Mouse (Mus musculus) kidney, postnatal 14 days (tissue): Measurements from ENCODE around the gene Itga1.

Experiments
- DNase-seq: peaks from one replicate; pipeline ENCODE4 v3.0.0; 2022; ENCODE audit warnings: mixed read lengths

The Itga1 gene

GRCm38 (mm10) chr13:115042652-115043051 lies 59.1 kb downstream of the Itga1 start:
- no peak for DNase-seq

DNA sequence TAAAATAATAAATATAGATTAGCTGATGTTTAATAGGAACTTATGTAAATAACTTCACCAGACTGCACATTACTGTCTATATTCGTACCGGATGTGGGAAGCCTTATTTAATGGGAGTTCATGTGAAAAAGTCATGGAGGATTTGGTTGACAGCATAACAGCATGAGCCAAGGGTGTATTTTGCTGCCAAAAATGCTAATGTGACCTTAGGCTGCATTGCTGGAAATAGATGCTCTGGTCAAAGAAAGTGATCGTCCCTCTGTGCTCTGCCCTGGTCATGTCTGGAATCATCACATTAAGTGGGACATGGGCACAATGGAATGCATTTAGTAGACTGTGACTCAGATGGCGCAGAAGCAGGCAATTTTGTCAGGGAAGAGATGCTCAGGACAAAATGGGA lies 64.5 kb downstream of the Itga1 start:
- peak; percentile 43 for DNase-seq

DNA sequence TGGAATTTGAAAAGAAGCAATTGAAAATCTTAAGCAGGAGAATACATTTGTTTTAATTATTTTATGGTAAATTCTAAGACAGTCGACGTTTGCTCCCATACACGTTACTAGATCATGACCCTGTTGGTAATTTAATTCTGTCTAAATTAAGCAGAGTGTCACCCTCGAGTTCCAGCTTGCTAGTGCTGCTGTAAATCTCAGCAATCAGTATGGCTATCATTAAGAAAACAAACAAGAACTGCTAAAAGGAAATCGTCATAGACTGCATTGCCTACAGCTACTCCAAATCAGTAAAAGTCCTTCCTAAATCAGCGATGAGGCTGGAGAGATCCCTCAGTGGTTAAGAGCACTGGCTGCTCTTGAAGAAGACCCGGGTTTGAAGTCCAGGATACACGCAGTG lies 66.4 kb downstream of the Itga1 start:
- no peak for DNase-seq

GRCm38 (mm10) chr13:115033135-115033534 lies 68.6 kb downstream of the Itga1 start:
- no peak for DNase-seq

- DNase-seq: peak; percentile 63
These were observed 70.4 kb downstream of the Itga1 start for GRCm38 (mm10) chr13:115031177-115032000.

DNA sequence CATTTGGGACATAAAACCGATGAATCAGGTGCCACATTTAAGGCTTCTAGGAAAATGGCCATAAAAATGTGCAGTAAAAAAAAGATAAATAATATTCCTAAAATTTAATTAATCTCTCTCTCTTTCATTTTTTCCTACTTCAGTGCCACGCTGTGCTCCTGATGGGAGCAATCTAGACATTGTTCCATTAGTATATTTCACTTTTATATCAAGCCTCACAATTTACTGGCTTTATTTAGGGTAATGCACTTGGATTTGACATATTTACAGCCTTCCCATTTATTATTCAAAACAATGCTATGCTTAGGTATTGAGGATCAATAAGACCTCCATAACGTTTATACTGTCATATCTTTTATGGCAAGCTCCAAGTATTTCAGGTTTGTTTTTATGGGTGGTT lies 76.4 kb downstream of the Itga1 start:
- DNase-seq: no peak

- no peak for DNase-seq
These were observed 79.5 kb downstream of the Itga1 start for GRCm38 (mm10) chr13:115022117-115022787.

- DNase-seq: no peak
These were observed 80.4 kb downstream of the Itga1 start for GRCm38 (mm10) chr13:115021411-115021810.

DNA sequence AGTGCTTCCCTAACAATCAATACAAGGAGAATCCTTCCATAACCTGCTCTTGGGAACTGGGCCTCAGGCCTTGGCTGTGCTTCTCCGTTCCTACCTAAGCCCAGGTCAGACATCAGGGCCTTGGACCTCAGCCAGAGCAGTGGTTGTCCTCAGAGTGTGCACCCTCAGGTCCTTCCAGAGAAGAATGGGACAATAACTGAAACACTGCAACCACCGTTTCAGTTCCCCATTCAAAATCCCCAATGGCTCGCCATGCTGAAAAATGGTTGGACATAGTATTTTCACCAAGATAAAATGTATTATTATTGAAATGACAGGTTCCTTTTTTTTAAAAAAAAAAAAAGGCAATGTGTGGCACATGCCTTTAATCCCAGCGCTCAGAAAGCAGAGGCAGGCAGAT lies 81.0 kb downstream of the Itga1 start:
- DNase-seq: no peak

DNA sequence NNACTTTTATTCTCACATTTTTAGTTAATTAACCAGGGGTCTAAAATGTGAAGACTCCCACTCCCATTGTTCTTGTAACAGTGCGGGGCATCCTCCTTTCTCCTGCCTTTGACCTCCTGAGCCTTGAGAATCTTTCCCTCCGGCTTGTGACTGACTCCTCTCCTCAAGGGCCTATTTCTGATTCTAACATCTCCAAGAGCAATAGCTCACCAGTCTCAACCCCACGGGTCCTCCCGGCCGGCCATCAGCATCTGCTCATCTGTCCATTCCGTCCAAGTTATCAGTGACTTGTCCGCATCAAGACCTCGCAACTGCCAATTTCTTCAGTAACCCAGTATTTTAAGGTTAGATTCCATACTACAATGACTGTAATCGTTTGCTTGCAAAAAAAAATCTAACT lies 84.2 kb downstream of the Itga1 start:
- DNase-seq: no peak

GRCm38 (mm10) chr13:115011547-115011946 lies 90.2 kb downstream of the Itga1 start:
- DNase-seq: no peak

GRCm38 (mm10) chr13:115006213-115006835 lies 95.4 kb downstream of the Itga1 start:
- DNase-seq: no peak

GRCm38 (mm10) chr13:115005342-115005741 lies 96.4 kb downstream of the Itga1 start:
- DNase-seq: no peak

GRCm38 (mm10) chr13:115003444-115004053 lies 98.2 kb downstream of the Itga1 start:
- peak; percentile 24 for DNase-seq

DNA sequence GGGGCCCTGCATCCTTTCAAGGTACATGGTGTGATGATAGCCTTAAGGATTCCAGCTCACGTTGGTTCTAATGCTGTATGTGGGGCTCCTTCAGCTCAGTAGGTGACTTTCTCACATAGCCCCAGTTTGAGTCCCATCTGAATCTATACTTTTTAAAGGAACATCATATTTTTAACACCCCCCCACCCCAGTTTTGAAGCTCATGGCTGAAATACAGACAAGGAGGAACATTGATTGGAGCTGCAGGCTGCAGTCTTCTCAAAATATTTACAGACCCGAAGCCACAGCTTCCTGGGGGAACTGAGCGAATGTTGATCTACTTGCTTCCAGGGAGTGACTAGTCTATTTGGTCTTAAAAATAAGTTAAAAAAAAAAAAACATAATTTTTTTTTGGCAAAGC lies 98.9 kb downstream of the Itga1 start:
- DNase-seq: no peak

- DNase-seq: no peak
These were observed 99.6 kb downstream of the Itga1 start for GRCm38 (mm10) chr13:115002155-115002554.

DNA sequence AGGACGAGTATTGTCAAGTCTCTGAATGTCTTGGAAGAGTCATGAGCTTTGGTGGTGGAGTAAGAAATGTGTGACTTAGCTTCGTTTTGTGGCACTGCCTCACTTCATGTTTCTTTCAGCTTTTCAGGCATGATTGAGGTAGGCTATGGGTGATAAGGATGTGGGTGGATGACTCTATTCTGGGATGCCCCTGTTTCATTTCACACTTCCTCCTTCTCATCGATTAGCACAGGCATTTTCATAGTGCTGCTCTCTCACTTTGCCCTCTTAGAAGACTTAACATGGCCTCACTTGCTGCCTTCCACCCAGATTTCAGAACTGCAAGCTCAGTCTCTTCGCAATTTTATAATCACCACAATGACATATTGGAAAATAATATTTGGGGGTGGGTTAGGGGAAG lies 102.2 kb downstream of the Itga1 start:
- no peak for DNase-seq

DNA sequence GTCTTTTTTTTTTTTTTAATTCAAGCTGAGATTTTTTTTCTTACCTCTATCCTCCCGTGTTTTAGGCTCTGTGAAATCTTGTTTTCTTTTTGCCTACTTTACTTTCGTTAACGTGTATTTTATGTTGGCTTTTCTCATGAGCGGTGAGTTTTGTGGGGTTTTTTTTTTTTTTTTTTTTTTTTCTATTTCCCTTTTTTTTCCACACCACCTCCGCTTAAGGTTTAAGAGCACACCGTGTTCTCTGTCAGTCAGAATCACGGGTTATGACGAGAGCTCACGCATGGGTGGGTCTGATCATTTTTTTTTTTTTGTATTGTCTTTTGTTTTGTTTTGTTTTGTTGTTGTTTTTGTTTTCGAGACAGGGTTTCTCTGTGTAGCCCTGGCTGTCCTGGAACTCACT lies 103.7 kb downstream of the Itga1 start:
- DNase-seq: no peak

- DNase-seq: no peak
These were observed 109.3 kb downstream of the Itga1 start for GRCm38 (mm10) chr13:114992260-114993014.

GRCm38 (mm10) chr13:114987668-114988067 lies 114.1 kb downstream of the Itga1 start:
- DNase-seq: no peak

- DNase-seq: peak; percentile 62
These were observed 114.6 kb downstream of the Itga1 start for GRCm38 (mm10) chr13:114987161-114987560.

DNA sequence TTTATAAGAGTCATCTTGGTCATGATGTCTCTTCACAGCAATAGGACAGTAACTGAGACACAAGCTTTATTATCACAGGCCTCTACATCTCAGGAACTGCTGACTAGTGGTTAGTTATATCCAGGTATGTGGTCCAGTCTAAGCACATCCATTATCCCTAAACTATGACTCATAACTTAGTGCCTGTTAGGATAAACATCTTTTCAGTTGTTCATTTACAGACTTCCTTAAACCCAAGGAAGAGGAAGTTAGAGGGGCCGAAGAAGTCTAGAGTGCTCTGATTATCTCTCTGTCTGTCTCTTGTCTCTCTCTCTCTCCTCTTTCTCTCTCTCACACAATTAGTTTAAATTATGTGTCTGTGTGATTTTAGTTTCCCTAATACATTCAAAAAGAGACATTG lies 117.1 kb downstream of the Itga1 start:
- DNase-seq: no peak

- no peak for DNase-seq
These were observed 118.6 kb downstream of the Itga1 start for GRCm38 (mm10) chr13:114983116-114983515.
